Mouse (Mus musculus) limb, embryonic 15.5 days (tissue): ENCODE data around the gene Stk31. TPM values are rescaled to one million over a fixed set of nuclear protein-coding genes. Genes with fewer than 3 reads are reported as not detected.
"Not testable (repeated sequence)": the region's sequence is repeated elsewhere in the genome, so short reads cannot be mapped to it uniquely, and the experiment has no call there.

Experiments
- ATAC-seq: fragments of 200-750 bp; cut with Nextera tagmentation; 2 replicates; pipeline ENCODE4 v1.8.0; 2017; ENCODE audit warnings: low read depth, moderate TSS enrichment; ENCODE audit not compliant: insufficient number of reproducible peaks, low FRiP score, low TSS enrichment
- H3K27ac ChIP-seq: fragments of 300-500 bp; sonication (generic); 2 replicates; pipeline ENCODE4 v1.5.1; 2015; ENCODE audit warnings: moderate library complexity, mild to moderate bottlenecking, inconsistent platforms
- H3K27me3 ChIP-seq: fragments of 300-500 bp; sonication (generic); 2 replicates; pipeline ENCODE4 v1.6.1; 2015; ENCODE audit warnings: inconsistent platforms
- H3K36me3 ChIP-seq: fragments of 300-500 bp; sonication (generic); 2 replicates; pipeline ENCODE4 v1.6.1; 2015; ENCODE audit warnings: inconsistent platforms
- H3K4me1 ChIP-seq: fragments of 300-500 bp; sonication (generic); 2 replicates; pipeline ENCODE4 v1.6.1; 2015; ENCODE audit warnings: inconsistent platforms
- H3K4me2 ChIP-seq: fragments of 300-500 bp; sonication (generic); 2 replicates; pipeline ENCODE4 v1.6.1; 2015; ENCODE audit warnings: mild to moderate bottlenecking, inconsistent platforms
- H3K4me3 ChIP-seq: fragments of 300-500 bp; sonication (generic); 2 replicates; pipeline ENCODE4 v1.5.1; 2015; ENCODE audit warnings: mild to moderate bottlenecking, inconsistent platforms
- H3K9ac ChIP-seq: fragments of 300-500 bp; sonication (generic); 2 replicates; pipeline ENCODE4 v1.6.1; 2015; ENCODE audit warnings: inconsistent platforms
- H3K9me3 ChIP-seq: fragments of 300-500 bp; sonication (generic); 2 replicates; pipeline ENCODE4 v1.6.1; 2016; ENCODE audit warnings: inconsistent platforms
- WGBS: fragments of 180-500 bp; shearing (Covaris S2); methylation state at CpG from one replicate; pipeline ENCODE4 v1.1.7; 2015; 5-methylcytosine and 5-hydroxymethylcytosine counted together
- polyA plus RNA-seq: library from polyadenylated mRNA; unstranded; fragments of >200 nt; fragmentation: Nextera tagmentation; extraction: Ambion mirVana; gene quantifications from 2 replicates; pipeline ENCODE4 v1.2.1, GENCODE M21; 2015

The Stk31 gene
- polyA plus RNA-seq, 1 experiment from 2014 or later, result 0.12 TPM

GRCm38 (mm10) chr6:49398365-49398764 is 3.0 kb downstream of the Stk31 start:
- Histone ChIP-seq H3K27me3 (no peaks in the 10 kb centered on the region), H3K4me2 (no peak overlapping the region), H3K4me3 (no peak overlapping the region), H3K9me3 (no peaks in the 10 kb centered on the region), H3K36me3 (no peaks in the 10 kb centered on the region), H3K27ac (no peak overlapping the region), H3K4me1 (no peaks in the 10 kb centered on the region), H3K9ac (no peak overlapping the region)
- ATAC-seq, result no peak

GRCm38 (mm10) chr6:49410830-49411229 is 15.4 kb downstream of the Stk31 start:
- Histone ChIP-seq H3K4me2 (no peak overlapping the region), H3K4me3 (no peak overlapping the region), H3K27me3 (no peaks in the 10 kb centered on the region), H3K4me1 (no peaks in the 10 kb centered on the region), H3K9ac (no peak overlapping the region), H3K36me3 (no peaks in the 10 kb centered on the region), H3K27ac (no peak overlapping the region), H3K9me3 (no peaks in the 10 kb centered on the region)
- 84% methylated on average over 3 of the region's 3 CpGs for WGBS
- no peak for ATAC-seq

GRCm38 (mm10) chr6:49412967-49413366 is 17.6 kb downstream of the Stk31 start:
- not testable (repeated sequence) for H3K9me3 ChIP-seq, H3K4me3 ChIP-seq, H3K9ac ChIP-seq, H3K27ac ChIP-seq, ATAC-seq, H3K4me2 ChIP-seq, H3K4me1 ChIP-seq, H3K27me3 ChIP-seq, H3K36me3 ChIP-seq
- 68% methylated on average over 2 of the region's 2 CpGs for WGBS

GRCm38 (mm10) chr6:49415971-49416370 is 20.6 kb downstream of the Stk31 start:
- no peaks in the 10 kb centered on the region for H3K9me3 ChIP-seq

GRCm38 (mm10) chr6:49437306-49437705 is 41.9 kb downstream of the Stk31 start:
- Histone ChIP-seq H3K9me3 (no peaks in the 10 kb centered on the region), H3K27me3 (no peaks in the 10 kb centered on the region), H3K4me3 (no peak overlapping the region), H3K36me3 (no peaks in the 10 kb centered on the region), H3K27ac (no peak overlapping the region), H3K4me1 (no peaks in the 10 kb centered on the region), H3K4me2 (no peak overlapping the region), H3K9ac (no peak overlapping the region)
- ATAC-seq, result no peak
- 47% methylated on average over 1 of the region's 1 CpGs for WGBS

More at GRCm38 (mm10) chr6:49415971-49416370, 20.6 kb downstream of the Stk31 start:
- H3K27me3 ChIP-seq, result no peaks in the 10 kb centered on the region
- no peak overlapping the region for H3K4me2 ChIP-seq
- no peak overlapping the region for H3K9ac ChIP-seq
- no peak overlapping the region for H3K4me3 ChIP-seq
- no peak for ATAC-seq
- no peak overlapping the region for H3K27ac ChIP-seq
- no peaks in the 10 kb centered on the region for H3K36me3 ChIP-seq
- H3K4me1 ChIP-seq, result no peaks in the 10 kb centered on the region
- WGBS, result 64% methylated on average over 1 of the region's 1 CpGs

- WGBS, result 75% methylated on average over 5 of the region's 5 CpGs
- ATAC-seq, result no peak
- Histone ChIP-seq H3K4me1 (no peaks in the 10 kb centered on the region), H3K36me3 (no peaks in the 10 kb centered on the region), H3K27me3 (no peaks in the 10 kb centered on the region), H3K4me3 (no peak overlapping the region), H3K27ac (no peak overlapping the region), H3K9me3 (no peaks in the 10 kb centered on the region), H3K4me2 (no peak overlapping the region), H3K9ac (no peak overlapping the region)
These were observed 62.7 kb downstream of the Stk31 start for GRCm38 (mm10) chr6:49458112-49458511.

- Histone ChIP-seq H3K9ac (no peak overlapping the region), H3K36me3 (no peaks in the 10 kb centered on the region), H3K27me3 (no peaks in the 10 kb centered on the region), H3K27ac (no peak overlapping the region), H3K9me3 (no peaks in the 10 kb centered on the region), H3K4me2 (no peak overlapping the region), H3K4me3 (no peak overlapping the region), H3K4me1 (no peaks in the 10 kb centered on the region)
- WGBS, result 97% methylated on average over 2 of the region's 2 CpGs
- no peak for ATAC-seq
These were observed 87.8 kb downstream of the Stk31 start for GRCm38 (mm10) chr6:49483205-49483604.

- H3K9ac ChIP-seq, result no peak overlapping the region
- no peak overlapping the region for H3K4me3 ChIP-seq
- no peak for ATAC-seq
- 91% methylated on average over 8 of the region's 10 CpGs for WGBS
- H3K27ac ChIP-seq, result no peak overlapping the region
- no peaks in the 10 kb centered on the region for H3K36me3 ChIP-seq
- no peaks in the 10 kb centered on the region for H3K4me1 ChIP-seq
- H3K27me3 ChIP-seq, result no peaks in the 10 kb centered on the region
- H3K4me2 ChIP-seq, result no peak overlapping the region
- no peaks in the 10 kb centered on the region for H3K9me3 ChIP-seq
These were observed 96.1 kb downstream of the Stk31 start for GRCm38 (mm10) chr6:49491526-49491925.

- no peaks in the 10 kb centered on the region for H3K36me3 ChIP-seq
- no peaks in the 10 kb centered on the region for H3K9me3 ChIP-seq
- H3K4me3 ChIP-seq, result no peak overlapping the region
- H3K27ac ChIP-seq, result no peak overlapping the region
- no peak overlapping the region for H3K4me2 ChIP-seq
- no peak for ATAC-seq
- no peak overlapping the region for H3K9ac ChIP-seq
- H3K4me1 ChIP-seq, result no peaks in the 10 kb centered on the region
- 3% methylated on average over 6 of the region's 6 CpGs for WGBS
- peaks cover 7% of the 10 kb centered on the region; the same call in 1 of the 2 replicates for H3K27me3 ChIP-seq
These were observed 123.6 kb downstream of the Stk31 start for GRCm38 (mm10) chr6:49519053-49519452.

Other genes starting within 250 kb of the Stk31 start
- 45.9 and 46.1 TPM in 2 replicates for gene Igf2bp3, start 180.6 kb upstream of the Stk31 start, polyA plus RNA-seq
- gene Tra2a, start 131.6 kb upstream of the Stk31 start, polyA plus RNA-seq, result 81.9 and 98.3 TPM in 2 replicates
- 11.0 and 11.6 TPM in 2 replicates for gene Ccdc126, start 76.3 kb upstream of the Stk31 start, polyA plus RNA-seq
- gene Fam221a, start 27.9 kb upstream of the Stk31 start, polyA plus RNA-seq, result 6.3 and 7.2 TPM in 2 replicates